Comparison of ENCODE assay signal across 28 mouse cellular contexts in genomic region chr17:31633007-31633406, GRCm38 (mm10). TPM values are rescaled to one million over a fixed set of nuclear protein-coding genes. Genes with fewer than 3 reads are reported as not detected.
DNase-seq lines count a peak whose midpoint lies in the region; ATAC-seq and TF ChIP-seq lines count a peak whose summit lies in the region.
"Had no signal": no experiment of that assay in that cellular context is flagged by ENCODE, and none has a peak within 500 bp of the region (broad histone marks: within the 10 kb centered on the region; RNA-seq: fewer than 3 reads in every experiment).

No protein-coding gene starts in this region.

- H3K4me2 ChIP-seq in kidney, embryonic 16.5 days (replicated peaks; ENCODE audit: low read depth, low read length) = no peak overlapping the region
- peak overlapping the region; percentile 20; the same call in 1 of the 2 replicates for H3K4me2 ChIP-seq in liver, embryonic 15.5 days
- no peak overlapping the region for H3K4me2 ChIP-seq in liver, embryonic 11.5 days
- peak overlapping the region; percentile 51 for H3K4me2 ChIP-seq in liver, postnatal 0 days (ENCODE audit: low read depth, low read length)
- H3K4me2 ChIP-seq: embryonic facial prominence, embryonic 13.5 days; heart, embryonic 15.5 days; limb, embryonic 15.5 days; lung, embryonic 14.5 days; midbrain, embryonic 15.5 days; neural tube, embryonic 12.5 days had no signal

- WGBS in kidney, embryonic 16.5 days = 72% methylated on average over 6 of the region's 6 CpGs
- 62% methylated on average over 6 of the region's 6 CpGs for WGBS in liver, embryonic 15.5 days (ENCODE audit: insufficient replicate concordance)
- WGBS in liver, embryonic 11.5 days = 73% methylated on average over 6 of the region's 6 CpGs
- 58% methylated on average over 6 of the region's 6 CpGs for WGBS in liver, postnatal 0 days (ENCODE audit: insufficient replicate concordance)

- no peaks in the 10 kb centered on the region for H3K9me3 ChIP-seq in kidney, embryonic 16.5 days (ENCODE audit: low read length)
- no peaks in the 10 kb centered on the region for H3K9me3 ChIP-seq in liver, embryonic 15.5 days (replicated peaks)
- no peaks in the 10 kb centered on the region for H3K9me3 ChIP-seq in liver, embryonic 11.5 days (ENCODE audit: control insufficient read depth, low read length)
- H3K9me3 ChIP-seq in liver, postnatal 0 days (ENCODE audit: low read length) = no peaks in the 10 kb centered on the region
- H3K9me3 ChIP-seq: embryonic facial prominence, embryonic 13.5 days; heart, embryonic 10.5 days; heart, embryonic 15.5 days; limb, embryonic 10.5 days; limb, embryonic 15.5 days; midbrain, embryonic 15.5 days had no signal

- peaks cover 11% of the 10 kb centered on the region for H3K4me1 ChIP-seq in kidney, embryonic 16.5 days (ENCODE audit: insufficient read depth, low read length)
- H3K4me1 ChIP-seq in liver, embryonic 15.5 days (replicated peaks) = peaks cover 27% of the 10 kb centered on the region
- peaks cover 3% of the 10 kb centered on the region for H3K4me1 ChIP-seq in liver, embryonic 11.5 days (replicated peaks; ENCODE audit: control insufficient read depth, insufficient read depth, low read length)
- H3K4me1 ChIP-seq in liver, postnatal 0 days (ENCODE audit: insufficient read depth) = peaks cover 15% of the 10 kb centered on the region

- no peak for TF ChIP-seq CTCF in liver, postnatal 0 days (IDR thresholded peaks at IDR 0.05; ENCODE audit: low read depth)

- H3K4me3 ChIP-seq in kidney, embryonic 16.5 days (ENCODE audit: low read length) = no peak overlapping the region
- no peak overlapping the region for H3K4me3 ChIP-seq in liver, embryonic 15.5 days (replicated peaks)
- no peak overlapping the region for H3K4me3 ChIP-seq in liver, embryonic 11.5 days (ENCODE audit: low read depth, low read length)
- H3K4me3 ChIP-seq in liver, postnatal 0 days (ENCODE audit: low read depth, low read length) = peak overlapping the region; percentile 15
- H3K4me3 ChIP-seq: embryonic facial prominence, embryonic 13.5 days; forebrain, embryonic 10.5 days; heart, embryonic 10.5 days; heart, embryonic 15.5 days; limb, embryonic 10.5 days; limb, embryonic 15.5 days; midbrain, embryonic 15.5 days; neural tube, embryonic 12.5 days had no signal

- no peaks in the 10 kb centered on the region for H3K36me3 ChIP-seq in kidney, embryonic 16.5 days (ENCODE audit: insufficient read depth, low read length)
- H3K36me3 ChIP-seq in liver, embryonic 15.5 days (replicated peaks) = no peaks in the 10 kb centered on the region
- no peaks in the 10 kb centered on the region for H3K36me3 ChIP-seq in liver, embryonic 11.5 days (ENCODE audit: control insufficient read depth, insufficient read depth, low read length)
- H3K36me3 ChIP-seq in liver, postnatal 0 days (replicated peaks; ENCODE audit: insufficient read depth, low read length) = no peaks in the 10 kb centered on the region
- H3K36me3 ChIP-seq: embryonic facial prominence, embryonic 13.5 days; forebrain, embryonic 10.5 days; heart, embryonic 10.5 days; heart, embryonic 15.5 days; limb, embryonic 10.5 days; limb, embryonic 15.5 days; midbrain, embryonic 15.5 days; neural tube, embryonic 12.5 days had no signal

- no peak overlapping the region for H3K9ac ChIP-seq in kidney, embryonic 16.5 days (replicated peaks; ENCODE audit: low read length)
- no peak overlapping the region for H3K9ac ChIP-seq in liver, embryonic 15.5 days
- H3K9ac ChIP-seq in liver, embryonic 11.5 days (ENCODE audit: low read depth, low read length) = no peak overlapping the region
- 0 out of 2 replicates have a peak overlapping the region, but pooled peaks have one; percentile 31 for H3K9ac ChIP-seq in liver, postnatal 0 days (replicated peaks)
- H3K9ac ChIP-seq: embryonic facial prominence, embryonic 13.5 days; heart, embryonic 15.5 days; limb, embryonic 15.5 days; lung, embryonic 14.5 days; midbrain, embryonic 15.5 days; neural tube, embryonic 12.5 days had no signal

- no peak overlapping the region for H3K27ac ChIP-seq in kidney, embryonic 16.5 days (ENCODE audit: low read length)
- H3K27ac ChIP-seq in liver, embryonic 15.5 days (replicated peaks) = peak overlapping the region; percentile 53; the same call in 1 of the 2 replicates
- no peak overlapping the region for H3K27ac ChIP-seq in liver, embryonic 11.5 days (ENCODE audit: low read depth, low read length)
- H3K27ac ChIP-seq in liver, postnatal 0 days (ENCODE audit: low read depth) = peak overlapping the region; percentile 46; the same call in 1 of the 2 replicates
- H3K27ac ChIP-seq: embryonic facial prominence, embryonic 13.5 days; forebrain, embryonic 10.5 days; heart, embryonic 10.5 days; heart, embryonic 15.5 days; limb, embryonic 10.5 days; limb, embryonic 15.5 days; midbrain, embryonic 15.5 days; neural tube, embryonic 12.5 days had no signal

- peaks cover 16% of the 10 kb centered on the region for H3K27me3 ChIP-seq in kidney, embryonic 16.5 days (ENCODE audit: insufficient read depth, low read length)
- peaks cover 37% of the 10 kb centered on the region for H3K27me3 ChIP-seq in liver, embryonic 15.5 days
- peaks cover 18% of the 10 kb centered on the region for H3K27me3 ChIP-seq in liver, embryonic 11.5 days (replicated peaks; ENCODE audit: control insufficient read depth, insufficient read depth, low read length)
- peaks cover 21% of the 10 kb centered on the region; the same call in 1 of the 2 replicates for H3K27me3 ChIP-seq in liver, postnatal 0 days (ENCODE audit: insufficient read depth, low read length)

- TF ChIP-seq EP300 in liver, postnatal 0 days (IDR thresholded peaks at IDR 0.05; ENCODE audit: low read depth) = no peak

- DNase-seq in kidney, adult 18-20 months = peak; percentile 38
- DNase-seq in liver, embryonic 11.5 days (ENCODE audit: low spot score) = no peak
- peak; percentile 39 for DNase-seq in kidney, postnatal 14 days
- DNase-seq in liver, postnatal 0 days = no peak
- no peak for DNase-seq in natural killer cell, adult 2 months (ENCODE audit: low spot score in 2 of 2)
- DNase-seq: adrenal gland, postnatal 25 days; cerebellum, adult 11-12 months; cerebellum, adult 9-11 months; embryo, embryonic 11 days; gastrocnemius, postnatal 25 days; heart, adult 11 months; layer of hippocampus, adult 9-11 months; lung, embryonic 14.5 days; lung, postnatal 14 days; right cerebral cortex, postnatal 4 days had no signal

- no peak for ATAC-seq in kidney, embryonic 16.5 days (ENCODE audit: low FRiP score, low TSS enrichment)
- ATAC-seq in liver, embryonic 15.5 days (ENCODE audit: insufficient read depth) = no peak
- ATAC-seq in liver, embryonic 11.5 days (replicated peaks; ENCODE audit: low FRiP score) = no peak
- no peak for ATAC-seq in liver, postnatal 0 days
- ATAC-seq: forebrain, embryonic 16.5 days; hindbrain, embryonic 16.5 days; midbrain, embryonic 15.5 days had no signal

RNA-seq across cellular contexts. Expression of gene Cbs, which starts 4.0 kb away (rescaled TPM):
- polyA plus RNA-seq in kidney, embryonic 16.5 days (2015; fragmentation: Nextera tagmentation; extraction: Ambion mirVana) = 3.8 and 5.0 TPM in 2 replicates
- 35.7 and 50.7 TPM in 2 replicates for polyA plus RNA-seq in liver, embryonic 15.5 days (2015; fragmentation: Nextera tagmentation; extraction: Ambion mirVana)
- polyA plus RNA-seq in liver, embryonic 11.5 days (2014; fragmentation: Nextera tagmentation; extraction: Ambion mirVana) = 7.3 and 8.3 TPM in 2 replicates
- 63.7 and 70.1 TPM in 2 replicates for polyA plus RNA-seq in liver, postnatal 0 days (2015; fragmentation: Nextera tagmentation; extraction: Ambion mirVana)

RNA-seq across cellular contexts. Expression of gene U2af1, which starts 25.7 kb away (rescaled TPM):
- polyA plus RNA-seq in kidney, embryonic 16.5 days (2015; fragmentation: Nextera tagmentation; extraction: Ambion mirVana) = 262 and 338 TPM in 2 replicates
- polyA plus RNA-seq in liver, embryonic 15.5 days (2015; fragmentation: Nextera tagmentation; extraction: Ambion mirVana) = 138 and 139 TPM in 2 replicates
- 188 and 210 TPM in 2 replicates for polyA plus RNA-seq in liver, embryonic 11.5 days (2014; fragmentation: Nextera tagmentation; extraction: Ambion mirVana)
- 118 and 124 TPM in 2 replicates for polyA plus RNA-seq in liver, postnatal 0 days (2015; fragmentation: Nextera tagmentation; extraction: Ambion mirVana)

RNA-seq across cellular contexts. Expression of gene Cryaa, which starts 44.6 kb away (rescaled TPM):
- not detected in 2 replicates for polyA plus RNA-seq in kidney, embryonic 16.5 days (2015; fragmentation: Nextera tagmentation; extraction: Ambion mirVana)
- not detected in 2 replicates for polyA plus RNA-seq in liver, embryonic 15.5 days (2015; fragmentation: Nextera tagmentation; extraction: Ambion mirVana)
- polyA plus RNA-seq in liver, embryonic 11.5 days (2014; fragmentation: Nextera tagmentation; extraction: Ambion mirVana) = not detected in 2 replicates
- not detected in 2 replicates for polyA plus RNA-seq in liver, postnatal 0 days (2015; fragmentation: Nextera tagmentation; extraction: Ambion mirVana)
- polyA plus RNA-seq: embryonic facial prominence, embryonic 13.5 days; forebrain, embryonic 10.5 days; forebrain, embryonic 16.5 days; heart, embryonic 10.5 days; heart, embryonic 15.5 days; hindbrain, embryonic 11.5 days; limb, embryonic 10.5 days; lung, embryonic 14.5 days; neural tube, embryonic 12.5 days had no signal

Comparison
In these comparisons a context has a peak if more than half of its experiments do, and no peak if none do; other contexts are left out.
1. H3K27ac ChIP-seq: peak in liver, embryonic 15.5 days (single experiment) and liver, postnatal 0 days (single experiment); none in kidney, embryonic 16.5 days (single experiment) and liver, embryonic 11.5 days (single experiment).
2. H3K4me2 ChIP-seq: peak in liver, embryonic 15.5 days (single experiment) and liver, postnatal 0 days (single experiment); none in kidney, embryonic 16.5 days (single experiment) and liver, embryonic 11.5 days (single experiment).
3. DNase-seq: peak in kidney, adult 18-20 months (single experiment) and kidney, postnatal 14 days (single experiment); none in liver, embryonic 11.5 days (single experiment), liver, postnatal 0 days (single experiment) and natural killer cell, adult 2 months (0 of 2).